Mouse (Mus musculus) forebrain, embryonic 13.5 days (tissue): ENCODE measurements around the gene Dmwd. TPM values are rescaled to one million over a fixed set of nuclear protein-coding genes. Genes with fewer than 3 reads are reported as not detected.

Experiments used
- ATAC-seq: fragments of 200-750 bp; cut with Nextera tagmentation; 2 replicates; pipeline ENCODE4 v1.8.0; 2017
- H3K27ac ChIP-seq: fragments of 300-500 bp; sonication (generic); 2 replicates; pipeline ENCODE4 v1.5.1; 2015; ENCODE audit warnings: inconsistent platforms, mild to moderate bottlenecking, moderate library complexity
- H3K27me3 ChIP-seq: fragments of 300-500 bp; sonication (generic); 2 replicates; pipeline ENCODE4 v1.6.1; 2015; ENCODE audit warnings: mild to moderate bottlenecking, inconsistent platforms
- H3K36me3 ChIP-seq: fragments of 300-500 bp; sonication (generic); 2 replicates; pipeline ENCODE4 v1.6.1; 2015; ENCODE audit warnings: mild to moderate bottlenecking, inconsistent platforms; ENCODE audit not compliant: poor library complexity, severe bottlenecking
- H3K4me1 ChIP-seq: fragments of 300-500 bp; sonication (generic); 2 replicates; pipeline ENCODE4 v1.6.1; 2015; ENCODE audit warnings: inconsistent platforms
- H3K4me2 ChIP-seq: fragments of 300-500 bp; sonication (generic); 2 replicates; pipeline ENCODE4 v1.6.1; 2015; ENCODE audit warnings: inconsistent platforms, mild to moderate bottlenecking, moderate library complexity
- H3K4me3 ChIP-seq: fragments of 300-500 bp; sonication (generic); 2 replicates; pipeline ENCODE4 v1.5.1; 2015; ENCODE audit warnings: mild to moderate bottlenecking, inconsistent platforms
- H3K9ac ChIP-seq: fragments of 300-500 bp; sonication (generic); 2 replicates; pipeline ENCODE4 v1.6.1; 2015; ENCODE audit warnings: mild to moderate bottlenecking, inconsistent platforms
- H3K9me3 ChIP-seq: fragments of 300-500 bp; sonication (generic); replicated peaks from 2 replicates; pipeline ENCODE4 v1.6.1; 2016; ENCODE audit warnings: inconsistent platforms
- WGBS: fragments of 180-500 bp; shearing (Covaris S2); methylation state at CpG from one replicate; pipeline ENCODE4 v1.1.7; 2015; 5-methylcytosine and 5-hydroxymethylcytosine counted together
- polyA plus RNA-seq: library from polyadenylated mRNA; unstranded; fragments of >200 nt; fragmentation: Nextera tagmentation; extraction: Ambion mirVana; gene quantifications from 2 replicates; pipeline ENCODE4 v1.2.1, GENCODE M21; 2015

Dmwd gene
- polyA plus RNA-seq, 1 experiment from 2014 or later: 20.6 TPM

DNA sequence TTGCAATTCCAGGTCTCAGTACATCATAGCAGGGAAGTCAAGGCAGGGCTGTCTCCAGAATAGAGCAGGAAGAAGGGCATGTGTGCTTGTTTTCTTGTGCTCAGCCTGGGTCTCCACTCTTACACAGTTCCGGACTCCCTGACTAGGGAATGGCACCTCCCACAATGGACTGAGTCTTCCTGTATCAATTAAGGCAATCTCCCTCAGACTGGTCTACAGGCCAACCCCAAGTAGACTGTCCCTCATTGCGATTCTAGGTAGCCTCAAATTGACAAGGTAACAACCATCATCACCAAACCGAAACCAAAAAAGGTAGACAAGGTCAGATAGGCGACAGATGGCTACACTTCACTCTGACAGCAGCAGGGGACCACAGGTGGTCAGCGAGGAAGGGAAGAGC lies 796 bp upstream of the Dmwd start:
- Histone ChIP-seq H3K27ac (0 out of 2 replicates have a peak overlapping the region, but pooled peaks have one; percentile 1), H3K4me2 (peak overlapping the region; percentile 59), H3K27me3 (no peaks in the 10 kb centered on the region), H3K9ac (0 out of 2 replicates have a peak overlapping the region, but pooled peaks have one; percentile 38), H3K9me3 (no peaks in the 10 kb centered on the region), H3K36me3 (peaks cover 24% of the 10 kb centered on the region), H3K4me1 (peaks cover 21% of the 10 kb centered on the region), H3K4me3 (peak overlapping the region; percentile 100)
- ATAC-seq: no peak
- 65% methylated on average over 5 of the region's 5 CpGs for WGBS

- peak overlapping the region; percentile 100 for H3K4me3 ChIP-seq
- peak overlapping the region; percentile 99 for H3K9ac ChIP-seq
- H3K4me2 ChIP-seq: peak overlapping the region; percentile 94
- ATAC-seq: no peak
- peaks cover 38% of the 10 kb centered on the region for H3K36me3 ChIP-seq
- H3K27me3 ChIP-seq: no peaks in the 10 kb centered on the region
- no peaks in the 10 kb centered on the region for H3K9me3 ChIP-seq
- H3K4me1 ChIP-seq: peaks cover 21% of the 10 kb centered on the region
- 0% methylated on average over 22 of the region's 22 CpGs for WGBS
- peak overlapping the region; percentile 74 for H3K27ac ChIP-seq
Measured at GRCm38 (mm10) chr7:19076586-19076991, 562 bp downstream of the Dmwd start.

GRCm38 (mm10) chr7:19077761-19078160 lies 1.7 kb downstream of the Dmwd start:
- Histone ChIP-seq H3K27ac (no peak overlapping the region), H3K9ac (peak overlapping the region; percentile 99), H3K27me3 (no peaks in the 10 kb centered on the region), H3K36me3 (peaks cover 50% of the 10 kb centered on the region), H3K4me2 (peak overlapping the region; percentile 94), H3K4me1 (peaks cover 21% of the 10 kb centered on the region), H3K4me3 (peak overlapping the region; percentile 100), H3K9me3 (no peaks in the 10 kb centered on the region)
- ATAC-seq: no peak
- 85% methylated on average over 14 of the region's 14 CpGs for WGBS

DNA sequence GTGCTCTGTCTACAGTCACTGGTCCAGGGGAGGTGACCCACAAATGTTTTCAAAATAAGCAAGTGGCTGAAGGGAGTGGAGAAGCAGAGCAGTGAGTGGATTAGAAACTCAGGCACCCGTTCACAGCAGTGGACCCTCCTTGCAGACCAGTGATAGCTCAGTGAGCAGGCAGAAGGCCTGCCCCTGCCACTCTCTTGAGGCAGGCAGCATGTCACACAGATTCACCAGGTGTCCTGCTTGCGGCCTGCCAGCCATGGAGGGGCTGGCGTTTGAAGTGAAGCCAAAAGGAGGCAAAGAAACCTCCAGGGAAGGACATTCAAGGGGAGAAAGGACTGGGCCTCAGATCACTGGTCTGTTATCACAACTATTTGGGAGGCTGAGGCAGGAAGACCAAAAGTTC lies 2.7 kb downstream of the Dmwd start:
- H3K9me3 ChIP-seq: no peaks in the 10 kb centered on the region
- no peaks in the 10 kb centered on the region for H3K27me3 ChIP-seq
- H3K27ac ChIP-seq: no peak overlapping the region
- H3K4me2 ChIP-seq: no peak overlapping the region
- peaks cover 27% of the 10 kb centered on the region for H3K4me1 ChIP-seq
- ATAC-seq: no peak
- no peak overlapping the region for H3K4me3 ChIP-seq
- WGBS: 85% methylated on average over 3 of the region's 3 CpGs
- H3K36me3 ChIP-seq: peaks cover 59% of the 10 kb centered on the region
- 0 out of 2 replicates have a peak overlapping the region, but pooled peaks have one; percentile 12 for H3K9ac ChIP-seq

DNA sequence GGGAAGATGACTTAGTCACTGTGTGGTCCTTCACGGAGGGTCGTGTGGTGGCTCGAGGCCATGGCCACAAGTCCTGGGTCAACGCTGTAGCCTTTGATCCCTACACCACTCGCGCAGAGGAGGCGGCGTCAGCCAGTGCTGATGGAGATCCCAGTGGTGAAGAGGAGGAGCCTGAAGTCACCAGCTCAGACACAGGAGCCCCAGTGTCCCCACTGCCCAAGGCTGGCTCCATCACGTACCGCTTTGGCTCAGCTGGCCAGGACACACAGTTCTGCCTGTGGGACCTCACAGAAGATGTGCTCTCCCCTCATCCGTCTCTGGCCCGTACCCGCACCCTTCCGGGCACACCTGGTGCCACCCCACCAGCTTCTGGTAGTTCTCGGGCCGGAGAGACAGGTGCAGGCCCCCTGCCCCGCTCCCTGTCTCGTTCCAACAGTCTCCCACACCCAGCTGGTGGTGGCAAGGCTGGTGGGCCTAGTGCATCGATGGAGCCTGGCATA lies 4.5 kb downstream of the Dmwd start:
- Histone ChIP-seq H3K36me3 (peaks cover 66% of the 10 kb centered on the region), H3K9ac (no peak overlapping the region), H3K9me3 (no peaks in the 10 kb centered on the region), H3K27me3 (no peaks in the 10 kb centered on the region), H3K4me3 (no peak overlapping the region), H3K27ac (no peak overlapping the region), H3K4me2 (no peak overlapping the region), H3K4me1 (peaks cover 31% of the 10 kb centered on the region)
- WGBS: 89% methylated on average over 19 of the region's 19 CpGs
- ATAC-seq: no peak

- no peak for ATAC-seq
- Histone ChIP-seq H3K36me3 (peaks cover 72% of the 10 kb centered on the region), H3K9ac (no peak overlapping the region), H3K27ac (no peak overlapping the region), H3K4me1 (peaks cover 29% of the 10 kb centered on the region), H3K4me2 (no peak overlapping the region), H3K9me3 (no peaks in the 10 kb centered on the region), H3K27me3 (no peaks in the 10 kb centered on the region), H3K4me3 (no peak overlapping the region)
- WGBS: 91% methylated on average over 4 of the region's 4 CpGs
Measured at GRCm38 (mm10) chr7:19082171-19082570, 6.1 kb downstream of the Dmwd start.

GRCm38 (mm10) chr7:19083096-19083495 lies 7.1 kb downstream of the Dmwd start:
- Histone ChIP-seq H3K36me3 (peaks cover 78% of the 10 kb centered on the region), H3K27me3 (no peaks in the 10 kb centered on the region), H3K4me2 (no peak overlapping the region), H3K9me3 (no peaks in the 10 kb centered on the region), H3K4me1 (peaks cover 20% of the 10 kb centered on the region), H3K27ac (no peak overlapping the region), H3K4me3 (no peak overlapping the region), H3K9ac (no peak overlapping the region)
- no peak for ATAC-seq
- WGBS: 68% methylated on average over 6 of the region's 6 CpGs

DNA sequence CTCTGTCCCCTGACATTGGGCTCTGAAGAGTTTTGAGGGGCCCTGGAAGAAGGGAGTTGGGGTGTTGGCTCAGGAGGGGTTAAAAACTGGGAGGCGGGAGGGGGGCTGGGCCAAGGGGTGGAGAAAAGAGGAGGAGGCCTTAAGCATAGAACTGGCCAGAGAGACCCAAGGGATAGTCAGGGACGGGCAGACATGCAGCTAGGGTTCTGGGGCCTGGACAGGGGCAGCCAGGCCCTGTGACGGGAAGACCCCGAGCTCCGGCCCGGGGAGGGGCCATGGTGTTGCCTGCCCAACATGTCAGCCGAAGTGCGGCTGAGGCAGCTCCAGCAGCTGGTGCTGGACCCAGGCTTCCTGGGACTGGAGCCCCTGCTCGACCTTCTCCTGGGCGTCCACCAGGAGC lies 7.7 kb downstream of the Dmwd start, which contains the start of gene Dmpk:
Gene Dmpk (plus strand): TSS at position 149 of the 400 bp plus-strand sequence.
- Histone ChIP-seq H3K4me2 (no peak within 1 kb of the TSS), H3K9me3 (no peaks in the 10 kb centered on the region), H3K9ac (no peak within 1 kb of the TSS), H3K4me1 (peaks cover 19% of the 10 kb centered on the region), H3K27me3 (no peaks in the 10 kb centered on the region), H3K36me3 (peaks cover 78% of the 10 kb centered on the region), H3K27ac (no peak within 1 kb of the TSS), H3K4me3 (no peak within 1 kb of the TSS)
- WGBS: 53% methylated on average over 10 of the region's 10 CpGs
- ATAC-seq: no peak

DNA sequence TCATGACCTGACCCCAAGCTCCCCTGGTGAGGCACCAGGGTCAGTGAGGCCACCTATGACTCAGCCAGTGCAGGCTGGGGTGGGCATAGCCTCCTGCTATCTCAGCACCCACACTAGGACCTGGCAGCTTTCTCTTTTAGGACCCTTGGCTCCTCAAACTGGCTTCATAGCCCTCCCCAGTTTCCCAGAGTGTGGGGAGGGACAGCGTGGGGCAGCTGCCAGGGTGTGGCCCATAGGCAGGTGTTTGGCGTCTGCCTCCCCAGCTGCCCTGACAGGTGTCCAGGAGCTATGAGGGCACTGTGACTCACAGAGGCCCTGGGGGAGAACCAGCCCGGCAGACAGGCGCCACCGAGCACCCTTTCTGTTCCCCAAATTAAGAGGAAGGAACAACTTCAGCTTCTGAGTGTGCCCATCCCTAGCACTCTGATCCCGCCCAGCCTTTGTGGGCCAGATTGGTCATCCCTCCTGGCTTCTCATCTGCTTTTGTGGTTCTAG lies 8.3 kb downstream of the Dmwd start:
- Histone ChIP-seq H3K4me1 (peaks cover 19% of the 10 kb centered on the region), H3K27me3 (no peaks in the 10 kb centered on the region), H3K27ac (no peak overlapping the region), H3K9me3 (no peaks in the 10 kb centered on the region), H3K9ac (no peak overlapping the region), H3K4me2 (no peak overlapping the region), H3K4me3 (no peak overlapping the region), H3K36me3 (peaks cover 78% of the 10 kb centered on the region)
- no peak for ATAC-seq
- 78% methylated on average over 6 of the region's 6 CpGs for WGBS

DNA sequence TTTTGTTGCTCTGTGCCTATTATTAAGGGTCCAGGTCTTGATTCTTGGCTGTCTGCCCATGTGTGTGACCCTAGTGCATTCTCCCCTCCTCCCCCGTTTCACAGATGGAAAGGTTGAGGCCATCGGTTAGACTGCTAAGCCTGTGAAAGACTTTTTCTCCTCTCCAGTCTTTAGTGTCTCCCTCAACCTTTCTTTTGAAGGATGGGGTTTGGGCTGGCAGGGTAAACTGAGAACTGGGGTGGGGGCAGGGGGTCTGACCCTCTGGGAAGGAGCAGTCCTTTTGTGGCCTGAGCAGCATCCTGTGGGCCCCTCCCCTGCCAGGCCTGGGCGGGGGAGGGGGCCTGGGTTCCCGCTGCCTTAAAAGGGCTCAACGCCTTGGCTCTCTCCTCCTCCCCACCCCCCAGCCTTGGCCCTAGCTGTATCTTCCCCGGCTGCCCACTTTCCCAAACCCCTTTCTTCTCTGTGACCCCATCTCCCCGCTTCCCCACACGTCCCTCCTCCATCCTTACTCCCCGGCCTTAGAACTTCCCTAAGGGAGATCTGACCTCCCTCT lies 9.0 kb downstream of the Dmwd start:
- 23% methylated on average over 9 of the region's 9 CpGs for WGBS
- H3K36me3 ChIP-seq: peaks cover 77% of the 10 kb centered on the region
- no peak for ATAC-seq
- H3K27me3 ChIP-seq: no peaks in the 10 kb centered on the region
- H3K27ac ChIP-seq: no peak overlapping the region
- H3K4me2 ChIP-seq: no peak overlapping the region
- H3K4me3 ChIP-seq: no peak overlapping the region
- H3K9me3 ChIP-seq: no peaks in the 10 kb centered on the region
- no peak overlapping the region for H3K9ac ChIP-seq
- peaks cover 19% of the 10 kb centered on the region for H3K4me1 ChIP-seq

DNA sequence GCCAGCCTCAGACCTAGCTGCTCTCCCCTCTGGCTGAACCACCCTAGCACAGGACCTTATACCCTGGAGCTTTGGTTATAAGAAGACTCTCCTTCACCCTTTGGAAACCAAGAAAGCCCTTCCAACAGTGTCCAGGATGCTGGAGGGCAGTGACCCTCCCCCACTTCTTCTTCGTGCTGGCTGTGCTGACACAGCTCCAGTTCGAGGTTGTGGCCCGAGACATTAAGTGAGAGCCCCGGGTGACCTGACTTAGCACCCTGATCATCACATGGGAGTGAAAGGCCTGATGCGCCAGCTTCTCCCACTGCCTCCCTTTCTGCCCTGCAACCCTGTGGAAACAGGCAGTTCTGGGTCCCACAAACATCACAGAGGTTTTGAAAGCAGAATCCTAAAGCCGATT lies 9.5 kb downstream of the Dmwd start:
- no peak overlapping the region; the same call in 1 of the 2 replicates for H3K27ac ChIP-seq
- no peaks in the 10 kb centered on the region for H3K9me3 ChIP-seq
- no peak for ATAC-seq
- peaks cover 76% of the 10 kb centered on the region for H3K36me3 ChIP-seq
- H3K9ac ChIP-seq: no peak overlapping the region
- H3K4me2 ChIP-seq: no peak overlapping the region
- H3K4me1 ChIP-seq: peaks cover 19% of the 10 kb centered on the region
- no peak overlapping the region for H3K4me3 ChIP-seq
- 13% methylated on average over 6 of the region's 6 CpGs for WGBS
- H3K27me3 ChIP-seq: no peaks in the 10 kb centered on the region

DNA sequence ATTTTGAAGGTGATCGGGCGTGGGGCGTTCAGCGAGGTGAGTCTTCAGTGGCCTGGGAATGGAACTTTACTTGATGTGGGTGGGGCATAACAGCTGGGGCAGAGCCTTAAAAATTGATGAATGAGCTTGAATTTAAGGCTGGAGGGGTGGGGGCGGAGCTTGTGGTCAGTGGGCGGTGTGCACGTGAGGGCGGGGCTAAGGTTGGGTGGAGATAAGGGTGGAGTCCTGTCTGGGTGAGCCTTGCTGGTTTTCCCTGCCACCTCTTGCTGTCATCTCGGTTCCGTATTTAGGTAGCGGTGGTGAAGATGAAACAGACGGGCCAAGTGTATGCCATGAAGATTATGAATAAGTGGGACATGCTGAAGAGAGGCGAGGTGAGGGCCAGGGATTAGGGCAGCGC lies 10.0 kb downstream of the Dmwd start:
- no peak for ATAC-seq
- Histone ChIP-seq H3K4me2 (no peak overlapping the region), H3K9me3 (no peaks in the 10 kb centered on the region), H3K9ac (no peak overlapping the region), H3K4me3 (no peak overlapping the region), H3K36me3 (peaks cover 76% of the 10 kb centered on the region), H3K4me1 (peaks cover 19% of the 10 kb centered on the region), H3K27ac (no peak overlapping the region), H3K27me3 (peaks cover 5% of the 10 kb centered on the region)
- 15% methylated on average over 14 of the region's 14 CpGs for WGBS

DNA sequence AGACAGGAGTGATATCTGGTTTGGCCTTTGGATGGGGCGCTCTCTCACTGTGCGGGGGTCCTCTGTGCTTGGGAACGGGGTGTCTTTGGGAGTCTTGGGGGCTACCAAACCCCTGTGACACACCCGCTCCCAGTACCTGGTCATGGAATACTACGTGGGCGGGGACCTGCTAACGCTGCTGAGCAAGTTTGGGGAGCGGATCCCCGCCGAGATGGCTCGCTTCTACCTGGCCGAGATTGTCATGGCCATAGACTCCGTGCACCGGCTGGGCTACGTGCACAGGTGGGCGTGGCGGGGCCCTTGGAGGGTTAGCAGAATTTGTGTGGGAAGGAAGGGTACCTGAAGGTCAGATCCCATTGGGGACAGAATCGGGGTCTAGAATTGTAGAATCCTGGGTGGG lies 10.7 kb downstream of the Dmwd start:
- WGBS: 62% methylated on average over 18 of the region's 18 CpGs
- no peak overlapping the region for H3K4me2 ChIP-seq
- H3K4me3 ChIP-seq: no peak overlapping the region
- H3K4me1 ChIP-seq: peaks cover 23% of the 10 kb centered on the region
- H3K9ac ChIP-seq: no peak overlapping the region
- H3K36me3 ChIP-seq: peaks cover 76% of the 10 kb centered on the region
- no peaks in the 10 kb centered on the region for H3K9me3 ChIP-seq
- ATAC-seq: no peak
- H3K27me3 ChIP-seq: peaks cover 12% of the 10 kb centered on the region
- H3K27ac ChIP-seq: no peak overlapping the region
